Mouse (Mus musculus) kidney, embryonic 16.5 days (tissue): ENCODE data around the gene Gm42417. TPM values are rescaled to one million over a fixed set of nuclear protein-coding genes. Genes with fewer than 3 reads are reported as not detected.
A peak's percentile ranks its signal among the peaks of the same experiment; 100 is the strongest.

Experiments
- ATAC-seq: fragments of 200-750 bp; cut with Nextera tagmentation; 2 replicates; pipeline ENCODE4 v1.8.0; 2017; ENCODE audit warnings: moderate TSS enrichment; ENCODE audit not compliant: low FRiP score, low TSS enrichment
- H3K27ac ChIP-seq: fragments of 300-500 bp; sonication (generic); 2 replicates; pipeline ENCODE4 v1.5.1; 2014; ENCODE audit warnings: low read length
- H3K27me3 ChIP-seq: fragments of 300-500 bp; sonication (generic); 2 replicates; pipeline ENCODE4 v1.6.1; 2014; ENCODE audit warnings: low read length, control low read depth, mixed read lengths; ENCODE audit not compliant: insufficient read depth
- H3K36me3 ChIP-seq: fragments of 300-500 bp; sonication (generic); 2 replicates; pipeline ENCODE4 v1.6.1; 2014; ENCODE audit warnings: low read length, control low read depth, mixed read lengths; ENCODE audit not compliant: insufficient read depth
- H3K4me1 ChIP-seq: fragments of 300-500 bp; sonication (generic); 2 replicates; pipeline ENCODE4 v1.6.1; 2014; ENCODE audit warnings: low read length, control low read depth, mixed read lengths; ENCODE audit not compliant: insufficient read depth
- H3K4me2 ChIP-seq: fragments of 300-500 bp; sonication (generic); replicated peaks from 2 replicates; pipeline ENCODE4 v1.6.1; 2014; ENCODE audit warnings: low read depth, low read length
- H3K4me3 ChIP-seq: fragments of 300-500 bp; sonication (generic); 2 replicates; pipeline ENCODE4 v1.5.1; 2014; ENCODE audit warnings: mild to moderate bottlenecking, low read length
- H3K9ac ChIP-seq: fragments of 300-500 bp; sonication (generic); replicated peaks from 2 replicates; pipeline ENCODE4 v1.6.1; 2014; ENCODE audit warnings: low read length
- H3K9me3 ChIP-seq: fragments of 300-500 bp; sonication (generic); 2 replicates; pipeline ENCODE4 v1.6.1; 2016; ENCODE audit warnings: low read length, control low read depth
- WGBS: fragments of 180-500 bp; shearing (Covaris S2); extraction: QIAGEN DNeasy Blood & Tissue Kit; methylation state at CpG from one replicate; pipeline ENCODE4 v1.1.7; 2014; 5-methylcytosine and 5-hydroxymethylcytosine counted together
- polyA plus RNA-seq: library from polyadenylated mRNA; unstranded; fragments of >200 nt; fragmentation: Nextera tagmentation; extraction: Ambion mirVana; gene quantifications from 2 replicates; pipeline ENCODE4 v1.2.1, GENCODE M21; 2015

Gene Gm42417
- polyA plus RNA-seq, 1 experiment from 2014 or later = 0.30 TPM

GRCm38 (mm10) chr1:36513718-36514117, 25.5 kb downstream of the Gm42417 start:
- Histone ChIP-seq H3K4me2 (peak overlapping the region; percentile 88), H3K4me1 (peaks cover 26% of the 10 kb centered on the region), H3K27ac (no peak overlapping the region), H3K36me3 (peaks cover 7% of the 10 kb centered on the region; the same call in 1 of the 2 replicates), H3K9ac (no peak overlapping the region), H3K9me3 (no peaks in the 10 kb centered on the region), H3K27me3 (no peaks in the 10 kb centered on the region), H3K4me3 (peak overlapping the region; percentile 86)
- 57% methylated on average over 2 of the region's 2 CpGs for WGBS
- no peak for ATAC-seq

- H3K27ac ChIP-seq = no peak overlapping the region
- peaks cover 7% of the 10 kb centered on the region; the same call in 1 of the 2 replicates for H3K36me3 ChIP-seq
- H3K27me3 ChIP-seq = no peaks in the 10 kb centered on the region
- no peaks in the 10 kb centered on the region for H3K9me3 ChIP-seq
- no peak for ATAC-seq
- H3K4me3 ChIP-seq = peak overlapping the region; percentile 86
- WGBS = 8% methylated on average over 1 of the region's 1 CpGs
- H3K4me2 ChIP-seq = peak overlapping the region; percentile 88
- H3K9ac ChIP-seq = peak overlapping the region; percentile 87
- H3K4me1 ChIP-seq = peaks cover 26% of the 10 kb centered on the region
These were observed 25.9 kb downstream of the Gm42417 start for GRCm38 (mm10) chr1:36513310-36513709.

- no peaks in the 10 kb centered on the region for H3K9me3 ChIP-seq
- peak overlapping the region; percentile 88 for H3K4me2 ChIP-seq
- H3K27me3 ChIP-seq = no peaks in the 10 kb centered on the region
- peak overlapping the region; percentile 86 for H3K4me3 ChIP-seq
- 2% methylated on average over 16 of the region's 16 CpGs for WGBS
- peaks cover 26% of the 10 kb centered on the region for H3K4me1 ChIP-seq
- no peak for ATAC-seq
- peak overlapping the region; percentile 97 for H3K27ac ChIP-seq
- H3K36me3 ChIP-seq = peaks cover 7% of the 10 kb centered on the region; the same call in 1 of the 2 replicates
- peak overlapping the region; percentile 87 for H3K9ac ChIP-seq
These were observed 26.3 kb downstream of the Gm42417 start for GRCm38 (mm10) chr1:36512966-36513280.

- peak overlapping the region; percentile 86 for H3K4me3 ChIP-seq
- H3K27me3 ChIP-seq = no peaks in the 10 kb centered on the region
- WGBS = under 1% methylated on average over 75 of the region's 126 CpGs
- H3K9me3 ChIP-seq = no peaks in the 10 kb centered on the region
- peaks cover 10% of the 10 kb centered on the region for H3K36me3 ChIP-seq
- peaks cover 26% of the 10 kb centered on the region for H3K4me1 ChIP-seq
- peak overlapping the region; percentile 88 for H3K4me2 ChIP-seq
- peak; percentile 69 for ATAC-seq
- H3K9ac ChIP-seq = peak overlapping the region; percentile 87
- H3K27ac ChIP-seq = peak overlapping the region; percentile 97
These were observed 26.9 kb downstream of the Gm42417 start for GRCm38 (mm10) chr1:36512089-36512965.

DNA sequence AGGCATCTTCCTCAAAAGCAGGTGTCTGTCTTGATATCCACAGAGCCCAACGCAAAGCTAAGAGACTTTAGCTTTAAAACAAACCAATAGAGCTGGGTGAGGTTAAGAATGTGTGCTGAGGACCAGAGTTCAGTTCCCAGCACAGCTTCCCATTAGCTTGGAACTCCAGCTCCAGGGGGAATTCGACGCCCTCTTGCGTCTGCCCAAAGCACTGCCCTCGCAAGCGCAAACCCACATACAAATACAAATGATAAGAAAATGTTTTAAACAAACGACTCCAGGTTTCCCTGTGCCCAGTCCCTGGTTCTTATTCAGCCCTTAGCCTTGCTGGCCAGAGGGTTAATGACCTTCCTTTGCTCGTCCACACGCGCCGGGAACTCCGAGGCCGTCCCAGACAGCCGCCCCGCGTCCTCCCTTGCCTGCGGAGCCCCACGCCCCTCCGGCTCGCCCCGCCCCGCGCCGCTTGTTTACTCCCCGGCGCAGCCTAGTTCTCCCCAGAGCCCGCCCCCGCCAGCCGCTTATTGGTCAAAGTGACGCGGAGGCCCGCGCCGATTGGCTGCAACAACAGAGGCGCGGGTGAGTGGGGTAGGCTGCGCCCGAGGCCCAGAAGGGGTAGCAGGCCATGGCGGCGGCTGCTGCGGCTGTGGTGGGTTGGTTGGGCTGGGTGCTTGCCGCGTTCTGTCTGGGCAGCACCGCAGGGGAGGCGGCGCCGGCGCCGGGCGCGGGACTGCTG, 27.8 kb downstream of the Gm42417 start, which contains the start of gene Cnnm3:
Gene Cnnm3 (plus strand): TSS at position 579 of the 733 bp plus-strand sequence.
- ATAC-seq = peak; percentile 98
- Histone ChIP-seq H3K9me3 (no peaks in the 10 kb centered on the region), H3K4me3 (peak within 1 kb of the TSS; percentile 86), H3K9ac (peak within 1 kb of the TSS; percentile 87), H3K27me3 (no peaks in the 10 kb centered on the region), H3K4me1 (peaks cover 26% of the 10 kb centered on the region), H3K27ac (peak within 1 kb of the TSS; percentile 97), H3K36me3 (peaks cover 6% of the 10 kb centered on the region), H3K4me2 (peak within 1 kb of the TSS; percentile 88)
- WGBS = 1% methylated on average over 49 of the region's 51 CpGs

- H3K9ac ChIP-seq = no peak overlapping the region
- no peak overlapping the region for H3K4me2 ChIP-seq
- H3K9me3 ChIP-seq = no peaks in the 10 kb centered on the region
- WGBS = 72% methylated on average over 5 of the region's 5 CpGs
- no peak for ATAC-seq
- no peak overlapping the region for H3K27ac ChIP-seq
- peaks cover 4% of the 10 kb centered on the region for H3K4me1 ChIP-seq
- H3K36me3 ChIP-seq = peaks cover 8% of the 10 kb centered on the region; the same call in 1 of the 2 replicates
- H3K27me3 ChIP-seq = no peaks in the 10 kb centered on the region
- H3K4me3 ChIP-seq = no peak overlapping the region
These were observed 31.0 kb downstream of the Gm42417 start for GRCm38 (mm10) chr1:36508238-36508637.

GRCm38 (mm10) chr1:36501261-36501660, 38.0 kb downstream of the Gm42417 start:
- Histone ChIP-seq H3K27me3 (no peaks in the 10 kb centered on the region), H3K4me2 (no peak overlapping the region), H3K4me1 (no peaks in the 10 kb centered on the region), H3K4me3 (no peak overlapping the region), H3K27ac (no peak overlapping the region), H3K36me3 (peaks cover 16% of the 10 kb centered on the region), H3K9me3 (no peaks in the 10 kb centered on the region), H3K9ac (no peak overlapping the region)
- ATAC-seq = peak; percentile 35
- WGBS = 4% methylated on average over 3 of the region's 3 CpGs

DNA sequence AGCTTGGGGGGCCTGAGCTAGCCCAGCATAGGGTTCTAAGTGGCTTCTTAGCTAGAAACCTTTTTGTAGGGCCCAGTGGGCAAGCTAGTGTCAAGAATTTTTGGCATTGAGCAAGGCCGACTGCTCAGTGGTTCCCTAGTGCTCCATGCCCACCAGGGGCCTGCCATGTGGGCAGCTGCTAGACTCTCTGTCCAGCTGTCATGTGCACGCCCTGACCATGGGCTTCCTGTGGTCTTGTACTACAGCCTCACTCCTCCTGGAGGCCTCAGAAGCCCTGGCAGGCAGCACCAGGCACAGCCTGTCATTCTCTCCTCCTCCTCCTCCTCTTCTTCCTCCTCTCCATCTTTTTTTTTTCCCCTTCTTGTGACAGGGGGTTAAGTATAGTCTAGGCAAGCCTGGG, 41.9 kb downstream of the Gm42417 start:
- no peak overlapping the region for H3K4me3 ChIP-seq
- peaks cover under 1% of the 10 kb centered on the region; the same call in 1 of the 2 replicates for H3K4me1 ChIP-seq
- peaks cover 13% of the 10 kb centered on the region for H3K36me3 ChIP-seq
- H3K4me2 ChIP-seq = no peak overlapping the region
- no peaks in the 10 kb centered on the region for H3K27me3 ChIP-seq
- H3K9me3 ChIP-seq = no peaks in the 10 kb centered on the region
- H3K9ac ChIP-seq = no peak overlapping the region
- 72% methylated on average over 2 of the region's 2 CpGs for WGBS
- no peak overlapping the region for H3K27ac ChIP-seq
- no peak for ATAC-seq

DNA sequence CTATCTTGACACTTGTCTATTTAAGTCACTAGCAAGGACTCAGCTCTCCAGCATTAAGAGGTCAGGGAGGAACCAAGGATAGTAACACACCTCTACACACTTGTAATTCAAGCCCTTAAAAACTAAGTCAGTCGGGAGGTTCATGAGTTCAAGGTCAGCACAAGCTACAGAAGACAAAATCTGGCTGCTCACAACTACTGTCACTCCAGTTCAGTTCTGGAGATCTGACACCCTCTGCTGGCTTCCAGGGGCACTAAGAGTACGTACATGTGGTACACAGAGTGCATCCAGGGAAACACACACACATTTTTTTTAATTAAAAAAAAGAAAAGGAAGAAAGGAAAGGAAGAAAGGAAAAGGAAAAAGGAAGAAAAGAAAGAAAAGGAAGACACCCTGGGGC, 42.5 kb downstream of the Gm42417 start:
- Histone ChIP-seq H3K9me3 (no peaks in the 10 kb centered on the region), H3K27ac (no peak overlapping the region), H3K27me3 (no peaks in the 10 kb centered on the region), H3K4me1 (peaks cover 3% of the 10 kb centered on the region; the same call in 1 of the 2 replicates), H3K4me2 (no peak overlapping the region), H3K9ac (no peak overlapping the region), H3K36me3 (peaks cover 10% of the 10 kb centered on the region), H3K4me3 (no peak overlapping the region)
- ATAC-seq = no peak
- WGBS = 39% methylated on average over 2 of the region's 2 CpGs
